Mouse (Mus musculus): ENCODE data around the gene Gm28035. TPM values are rescaled to one million over a fixed set of nuclear protein-coding genes. Genes with fewer than 3 reads are reported as not detected.

The Gm28035 gene
- polyA plus RNA-seq, 1 experiment from 2014 or later: 0.16 TPM

DNA sequence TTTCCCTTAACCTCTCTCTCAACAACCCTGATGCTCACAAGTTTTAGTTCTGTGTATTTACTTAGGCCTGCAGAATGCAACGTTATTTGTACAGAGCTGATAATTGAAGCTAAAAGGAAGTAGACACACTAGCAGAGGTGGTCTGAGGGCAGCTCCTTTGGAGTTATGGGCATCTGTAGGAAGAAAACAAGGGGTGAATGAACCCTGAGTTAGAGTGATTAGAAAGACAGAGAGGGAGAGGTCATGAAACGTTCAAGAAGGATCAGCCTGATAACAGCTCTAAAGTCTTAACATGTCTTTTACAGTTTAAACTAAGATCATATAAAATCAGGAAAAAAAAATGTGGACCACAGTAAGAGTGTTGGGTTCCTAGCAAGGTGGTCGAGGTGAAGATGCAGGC, 69.0 kb downstream of the Gm28035 start:
- H3K27ac ChIP-seq (ENCODE audit: low read depth, low read length): no peak overlapping the region
- no peaks in the 10 kb centered on the region for H3K4me1 ChIP-seq (ENCODE audit: control insufficient read depth, insufficient read depth, low read depth, low read length)
- H3K27me3 ChIP-seq (replicated peaks; ENCODE audit: control insufficient read depth, insufficient read depth, low read length): no peaks in the 10 kb centered on the region
- H3K36me3 ChIP-seq (ENCODE audit: control insufficient read depth, insufficient read depth, low read length): peaks cover 68% of the 10 kb centered on the region
- no peak overlapping the region for H3K9ac ChIP-seq (ENCODE audit: low read depth, low read length)
- no peak for ATAC-seq
- H3K4me3 ChIP-seq (ENCODE audit: low read length): no peak overlapping the region
- 94% methylated on average over 3 of the region's 3 CpGs for WGBS
- H3K9me3 ChIP-seq (ENCODE audit: control insufficient read depth, low read length): no peaks in the 10 kb centered on the region
- H3K4me2 ChIP-seq (ENCODE audit: low read length): no peak overlapping the region

DNA sequence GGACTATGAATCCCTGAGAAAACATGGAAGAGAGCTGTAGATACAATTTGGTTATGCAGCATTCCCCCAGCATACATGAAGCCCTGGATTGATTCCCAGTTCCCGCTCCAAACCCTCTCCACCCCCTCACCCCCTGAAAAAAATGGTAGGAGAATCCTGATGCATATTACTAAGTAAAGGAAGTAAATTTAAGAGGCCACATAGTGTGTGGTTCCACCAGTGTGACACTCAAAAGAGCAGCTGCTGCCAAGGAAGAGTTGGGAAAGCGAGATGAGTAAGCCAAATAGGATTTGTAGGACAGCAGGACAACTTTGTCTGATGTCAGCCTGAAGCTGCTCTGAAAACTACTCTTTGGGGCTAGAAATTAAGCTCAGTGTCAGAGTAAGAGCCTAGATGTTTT, 71.1 kb downstream of the Gm28035 start:
- no peaks in the 10 kb centered on the region for H3K9me3 ChIP-seq (ENCODE audit: control insufficient read depth, low read length)
- H3K27me3 ChIP-seq (replicated peaks; ENCODE audit: control insufficient read depth, insufficient read depth, low read length): no peaks in the 10 kb centered on the region
- H3K4me1 ChIP-seq (ENCODE audit: control insufficient read depth, insufficient read depth, low read depth, low read length): no peaks in the 10 kb centered on the region
- no peak overlapping the region for H3K27ac ChIP-seq (ENCODE audit: low read depth, low read length)
- 91% methylated on average over 2 of the region's 2 CpGs for WGBS
- H3K36me3 ChIP-seq (ENCODE audit: control insufficient read depth, insufficient read depth, low read length): peaks cover 66% of the 10 kb centered on the region
- H3K9ac ChIP-seq (ENCODE audit: low read depth, low read length): no peak overlapping the region
- no peak for ATAC-seq
- H3K4me3 ChIP-seq (ENCODE audit: low read length): no peak overlapping the region
- H3K4me2 ChIP-seq (ENCODE audit: low read length): no peak overlapping the region

DNA sequence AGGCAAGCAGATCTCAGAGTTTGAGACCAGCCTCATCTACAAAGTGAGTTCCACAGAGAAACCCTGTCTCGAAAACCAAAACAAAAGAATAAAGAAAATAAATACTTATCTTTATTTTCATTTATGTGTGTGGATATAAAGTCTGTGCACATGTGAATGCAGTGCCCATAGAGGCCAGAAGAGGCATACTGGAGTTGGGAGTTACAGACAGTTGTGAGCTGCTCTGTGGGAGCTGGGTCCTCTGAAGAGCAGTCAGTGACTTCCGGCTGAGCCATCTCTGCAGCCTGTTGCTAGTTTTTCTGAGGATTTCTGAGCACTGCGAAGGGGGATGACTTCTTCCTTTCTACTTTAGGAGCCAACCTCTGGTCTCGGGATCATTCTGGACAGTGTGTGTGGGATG, 75.8 kb downstream of the Gm28035 start:
- no peaks in the 10 kb centered on the region for H3K27me3 ChIP-seq (replicated peaks; ENCODE audit: control insufficient read depth, insufficient read depth, low read length)
- no peak overlapping the region for H3K9ac ChIP-seq (ENCODE audit: low read depth, low read length)
- H3K4me3 ChIP-seq (ENCODE audit: low read length): no peak overlapping the region
- ATAC-seq: no peak
- WGBS: 95% methylated on average over 4 of the region's 4 CpGs
- no peak overlapping the region for H3K27ac ChIP-seq (ENCODE audit: low read depth, low read length)
- H3K4me2 ChIP-seq (ENCODE audit: low read length): no peak overlapping the region
- no peaks in the 10 kb centered on the region for H3K9me3 ChIP-seq (ENCODE audit: control insufficient read depth, low read length)
- peaks cover 54% of the 10 kb centered on the region for H3K36me3 ChIP-seq (ENCODE audit: control insufficient read depth, insufficient read depth, low read length)
- no peaks in the 10 kb centered on the region for H3K4me1 ChIP-seq (ENCODE audit: control insufficient read depth, insufficient read depth, low read depth, low read length)

DNA sequence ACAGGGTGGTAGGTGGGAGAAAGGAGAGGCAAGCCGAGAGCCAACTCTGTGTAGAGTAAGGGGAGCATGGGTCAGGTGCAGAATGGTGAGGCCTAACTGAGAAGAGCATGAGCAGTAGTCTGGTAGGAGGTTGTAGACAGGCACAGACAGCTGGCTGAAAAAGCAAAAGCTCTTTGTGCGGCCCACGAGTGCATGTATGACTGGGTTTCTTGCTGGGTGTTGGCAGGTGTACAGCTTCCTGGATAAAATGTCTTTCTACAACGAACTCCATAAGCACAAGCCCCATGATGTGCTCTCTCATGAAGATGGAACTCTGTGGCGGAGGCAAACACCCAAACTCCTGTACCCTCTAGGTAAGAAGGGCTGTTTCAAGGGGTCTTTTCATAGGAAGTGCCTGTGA, 76.6 kb downstream of the Gm28035 start:
- Histone ChIP-seq H3K36me3 (ENCODE audit: control insufficient read depth, insufficient read depth, low read length) (peaks cover 54% of the 10 kb centered on the region), H3K27ac (ENCODE audit: low read depth, low read length) (no peak overlapping the region), H3K4me3 (ENCODE audit: low read length) (no peak overlapping the region), H3K27me3 (replicated peaks; ENCODE audit: control insufficient read depth, insufficient read depth, low read length) (no peaks in the 10 kb centered on the region), H3K9me3 (ENCODE audit: control insufficient read depth, low read length) (no peaks in the 10 kb centered on the region), H3K9ac (ENCODE audit: low read depth, low read length) (no peak overlapping the region), H3K4me2 (ENCODE audit: low read length) (no peak overlapping the region), H3K4me1 (ENCODE audit: control insufficient read depth, insufficient read depth, low read depth, low read length) (no peaks in the 10 kb centered on the region)
- 94% methylated on average over 5 of the region's 5 CpGs for WGBS
- no peak for ATAC-seq

DNA sequence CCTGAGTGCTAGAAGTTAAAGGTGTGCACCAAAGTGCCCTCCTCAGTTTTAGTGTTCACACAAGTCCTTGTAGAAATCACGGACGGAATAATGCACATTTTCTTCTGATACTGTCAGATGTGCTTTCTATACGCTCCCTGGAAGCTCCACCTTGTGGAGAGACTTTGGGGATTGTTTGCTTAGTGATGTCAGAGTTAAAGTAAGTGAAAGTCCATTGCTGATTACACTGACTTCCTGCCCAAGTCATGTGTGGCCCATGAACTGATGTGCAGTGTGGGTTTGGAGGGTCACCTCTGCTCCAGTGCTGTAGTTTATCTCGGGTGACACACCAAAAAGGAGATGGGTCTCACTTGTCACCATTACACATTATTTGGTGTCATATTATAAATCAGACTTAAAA, 78.9 kb downstream of the Gm28035 start:
- ATAC-seq: no peak
- no peak overlapping the region for H3K4me3 ChIP-seq (ENCODE audit: low read length)
- H3K4me2 ChIP-seq (ENCODE audit: low read length): no peak overlapping the region
- H3K27me3 ChIP-seq (replicated peaks; ENCODE audit: control insufficient read depth, insufficient read depth, low read length): no peaks in the 10 kb centered on the region
- 81% methylated on average over 4 of the region's 4 CpGs for WGBS
- H3K27ac ChIP-seq (ENCODE audit: low read depth, low read length): no peak overlapping the region
- no peak overlapping the region for H3K9ac ChIP-seq (ENCODE audit: low read depth, low read length)
- no peaks in the 10 kb centered on the region for H3K4me1 ChIP-seq (ENCODE audit: control insufficient read depth, insufficient read depth, low read depth, low read length)
- peaks cover 61% of the 10 kb centered on the region for H3K36me3 ChIP-seq (ENCODE audit: control insufficient read depth, insufficient read depth, low read length)
- H3K9me3 ChIP-seq (ENCODE audit: control insufficient read depth, low read length): no peaks in the 10 kb centered on the region

DNA sequence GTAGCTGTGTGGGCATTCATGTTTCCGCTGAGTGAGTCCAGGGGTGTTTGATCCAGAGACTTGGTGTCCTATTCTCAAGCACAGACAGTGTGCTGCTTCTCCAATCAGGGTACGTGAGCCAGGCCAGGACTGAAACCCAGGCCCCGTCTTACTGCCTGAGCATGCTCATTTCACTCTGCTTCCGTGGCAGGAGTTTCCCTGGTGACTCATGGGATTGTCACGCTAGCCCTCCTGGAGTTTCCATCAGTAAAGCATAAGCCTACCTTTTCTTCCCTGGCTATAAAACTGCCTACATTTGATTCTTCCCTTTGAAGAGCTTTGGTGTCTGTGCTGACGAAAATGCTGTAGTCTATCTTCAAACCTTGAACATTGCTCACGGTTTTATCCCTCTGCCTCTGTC, 82.7 kb downstream of the Gm28035 start:
- H3K9ac ChIP-seq (ENCODE audit: low read depth, low read length): no peak overlapping the region
- H3K4me1 ChIP-seq (ENCODE audit: control insufficient read depth, insufficient read depth, low read depth, low read length): no peaks in the 10 kb centered on the region
- no peaks in the 10 kb centered on the region for H3K27me3 ChIP-seq (replicated peaks; ENCODE audit: control insufficient read depth, insufficient read depth, low read length)
- H3K9me3 ChIP-seq (ENCODE audit: control insufficient read depth, low read length): no peaks in the 10 kb centered on the region
- no peak overlapping the region for H3K4me2 ChIP-seq (ENCODE audit: low read length)
- peaks cover 57% of the 10 kb centered on the region for H3K36me3 ChIP-seq (ENCODE audit: control insufficient read depth, insufficient read depth, low read length)
- no peak overlapping the region for H3K4me3 ChIP-seq (ENCODE audit: low read length)
- ATAC-seq: no peak
- 92% methylated on average over 7 of the region's 7 CpGs for WGBS
- no peak overlapping the region for H3K27ac ChIP-seq (ENCODE audit: low read depth, low read length)

DNA sequence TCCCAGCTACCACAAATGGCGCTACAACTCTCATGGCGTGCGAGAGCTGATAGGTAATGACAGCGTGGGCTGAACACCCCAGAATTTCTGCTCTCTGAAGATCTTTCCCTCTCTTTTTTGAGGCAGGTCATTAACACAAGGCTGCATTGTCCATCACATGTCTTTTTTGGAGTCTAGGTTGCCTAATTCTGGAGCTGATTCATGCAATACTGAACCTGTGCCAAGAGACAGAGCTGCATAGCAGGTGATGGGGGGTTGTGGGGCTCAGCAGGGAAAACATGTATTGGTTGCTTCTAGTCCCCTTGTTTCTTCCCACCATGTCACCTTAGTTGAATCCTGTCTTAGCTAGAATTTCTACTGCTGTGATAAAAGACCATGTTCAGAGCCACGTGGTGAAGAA, 84.9 kb downstream of the Gm28035 start:
- no peak overlapping the region for H3K4me3 ChIP-seq (ENCODE audit: low read length)
- ATAC-seq: no peak
- WGBS: 92% methylated on average over 5 of the region's 5 CpGs

DNA sequence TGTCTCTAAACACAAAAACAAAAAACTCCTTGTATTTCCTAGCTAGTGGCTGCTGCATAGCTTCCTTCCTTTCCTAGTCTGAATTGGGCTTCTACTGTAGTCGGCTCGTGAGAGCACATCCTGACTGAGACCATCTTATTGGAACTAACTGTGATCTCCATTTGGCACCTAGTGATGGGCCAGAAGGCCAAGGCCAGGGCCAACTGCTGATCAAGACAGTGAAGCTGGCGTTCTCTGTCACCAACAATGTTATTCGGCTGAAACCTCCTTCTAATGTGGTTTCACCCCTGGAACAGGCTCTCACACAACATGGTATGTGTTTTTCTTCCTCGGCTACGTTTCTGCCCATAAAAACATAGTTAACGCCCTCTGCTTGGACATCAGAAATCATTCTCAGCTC, 86.9 kb downstream of the Gm28035 start:
- H3K4me2 ChIP-seq (ENCODE audit: low read length): no peak overlapping the region
- WGBS: 91% methylated on average over 7 of the region's 7 CpGs
- H3K4me1 ChIP-seq (ENCODE audit: control insufficient read depth, insufficient read depth, low read depth, low read length): no peaks in the 10 kb centered on the region
- H3K9ac ChIP-seq (ENCODE audit: low read depth, low read length): no peak overlapping the region
- H3K27me3 ChIP-seq (replicated peaks; ENCODE audit: control insufficient read depth, insufficient read depth, low read length): no peaks in the 10 kb centered on the region
- no peak overlapping the region for H3K4me3 ChIP-seq (ENCODE audit: low read length)
- no peaks in the 10 kb centered on the region for H3K9me3 ChIP-seq (ENCODE audit: control insufficient read depth, low read length)
- H3K36me3 ChIP-seq (ENCODE audit: control insufficient read depth, insufficient read depth, low read length): peaks cover 61% of the 10 kb centered on the region
- ATAC-seq: no peak
- H3K27ac ChIP-seq (ENCODE audit: low read depth, low read length): no peak overlapping the region

More for the DNA sequence above, 84.9 kb downstream of the Gm28035 start:
- H3K36me3 ChIP-seq (ENCODE audit: control insufficient read depth, insufficient read depth, low read length): peaks cover 57% of the 10 kb centered on the region
- no peak overlapping the region for H3K27ac ChIP-seq (ENCODE audit: low read depth, low read length)
- H3K27me3 ChIP-seq (replicated peaks; ENCODE audit: control insufficient read depth, insufficient read depth, low read length): no peaks in the 10 kb centered on the region
- no peak overlapping the region for H3K9ac ChIP-seq (ENCODE audit: low read depth, low read length)
- H3K4me1 ChIP-seq (ENCODE audit: control insufficient read depth, insufficient read depth, low read depth, low read length): no peaks in the 10 kb centered on the region
- H3K9me3 ChIP-seq (ENCODE audit: control insufficient read depth, low read length): no peaks in the 10 kb centered on the region
- no peak overlapping the region for H3K4me2 ChIP-seq (ENCODE audit: low read length)

DNA sequence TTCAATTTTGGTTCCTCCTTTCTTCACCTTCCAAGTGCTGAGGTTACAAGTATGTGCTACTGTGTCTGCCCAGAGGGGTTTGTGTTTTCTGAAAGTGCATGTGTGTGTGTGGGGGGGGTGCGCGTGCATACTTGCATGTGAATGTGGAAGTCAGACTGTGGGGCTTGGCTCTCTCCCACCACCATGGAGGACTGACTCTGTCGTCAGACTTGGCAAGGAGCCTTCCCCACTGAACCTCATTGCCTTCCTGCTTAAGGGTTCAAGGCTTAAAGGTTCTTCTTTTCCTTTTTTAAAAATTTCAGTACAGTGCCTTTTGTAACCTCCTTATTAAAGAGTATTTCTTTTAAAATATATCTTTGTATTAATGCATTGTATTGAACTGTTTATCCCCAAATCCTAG, 88.4 kb downstream of the Gm28035 start:
- Histone ChIP-seq H3K4me3 (ENCODE audit: low read length) (no peak overlapping the region), H3K4me2 (ENCODE audit: low read length) (no peak overlapping the region), H3K4me1 (ENCODE audit: control insufficient read depth, insufficient read depth, low read depth, low read length) (no peaks in the 10 kb centered on the region), H3K9me3 (ENCODE audit: control insufficient read depth, low read length) (no peaks in the 10 kb centered on the region), H3K36me3 (ENCODE audit: control insufficient read depth, insufficient read depth, low read length) (peaks cover 59% of the 10 kb centered on the region), H3K27me3 (replicated peaks; ENCODE audit: control insufficient read depth, insufficient read depth, low read length) (no peaks in the 10 kb centered on the region), H3K9ac (ENCODE audit: low read depth, low read length) (no peak overlapping the region), H3K27ac (ENCODE audit: low read depth, low read length) (no peak overlapping the region)
- ATAC-seq: no peak
- WGBS: 86% methylated on average over 3 of the region's 3 CpGs
